Mouse (Mus musculus) adrenal gland, postnatal 14 days (tissue): ENCODE data around the gene Myzap. TPM values are rescaled to one million over a fixed set of nuclear protein-coding genes. Genes with fewer than 3 reads are reported as not detected.

Experiments used
- DNase-seq: peaks from one replicate; pipeline ENCODE4 v3.0.0; 2021; ENCODE audit warnings: mixed read lengths
- total RNA-seq: library from RNA; stranded (reverse); gene quantifications from 2 replicates; pipeline ENCODE4 v1.2.3, GENCODE M21; 2021

Gene Myzap
- total RNA-seq, 1 experiment from 2014 or later = 9.4 TPM

DNA sequence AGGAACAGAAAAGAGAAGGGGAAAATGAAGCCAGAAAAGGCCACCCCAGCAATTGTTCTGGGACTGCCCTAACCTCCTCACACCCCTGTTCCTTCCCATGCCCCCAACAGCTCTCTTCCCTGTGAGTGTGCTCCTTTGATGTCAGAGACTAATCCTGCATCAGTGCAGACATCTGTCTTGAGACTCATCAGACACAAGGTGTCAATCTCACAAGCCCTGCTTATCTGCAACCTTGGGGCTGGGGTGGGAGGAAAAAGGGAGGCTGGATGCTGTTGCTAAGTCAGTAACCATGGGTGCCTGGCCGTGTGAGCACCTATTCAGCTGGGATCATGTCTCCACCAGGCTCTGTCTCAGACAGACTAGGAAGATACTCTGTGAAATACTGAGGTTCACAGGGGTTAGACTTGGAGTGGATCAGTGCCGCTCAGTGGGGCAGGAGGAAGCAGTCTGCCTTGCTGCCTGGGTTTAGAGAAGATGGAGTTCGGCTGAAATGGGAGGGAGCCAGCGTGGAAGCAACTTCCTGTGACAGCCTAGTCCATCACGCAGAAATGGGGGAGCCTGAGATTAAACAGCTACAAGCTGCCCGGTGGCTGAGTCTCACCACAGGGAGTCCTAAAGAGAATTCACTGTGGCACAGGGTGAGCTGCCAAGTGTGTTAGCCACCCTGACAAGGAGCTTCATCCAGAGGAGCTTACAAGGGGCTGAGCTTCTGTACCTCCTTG, 12.9 kb upstream of the Myzap start:
- DNase-seq = no peak

- DNase-seq = no peak
Measured at GRCm38 (mm10) chr9:71599861-71600260, 7.7 kb upstream of the Myzap start.

GRCm38 (mm10) chr9:71596888-71597287, 4.7 kb upstream of the Myzap start:
- DNase-seq = no peak

- no peak for DNase-seq
Measured at GRCm38 (mm10) chr9:71592577-71593285, 571 bp upstream of the Myzap start.

DNA sequence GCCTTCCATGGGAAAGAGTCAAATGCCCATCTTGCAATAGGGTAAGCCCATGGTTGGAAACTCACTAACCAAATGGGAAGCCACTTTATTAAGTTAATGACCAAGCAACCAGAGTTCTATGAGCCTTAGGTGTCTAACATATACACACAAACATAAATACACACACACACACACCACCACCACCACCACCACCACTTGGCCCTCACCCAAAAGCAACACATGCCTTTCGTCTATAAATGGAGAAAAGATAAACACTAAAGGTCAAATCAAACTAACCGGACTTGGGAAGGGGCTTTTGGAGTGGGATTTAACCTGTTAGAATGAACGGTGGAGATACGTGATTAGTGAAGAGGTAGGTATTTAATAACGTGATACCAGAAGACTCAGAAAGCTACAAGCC, 1.1 kb downstream of the Myzap start:
- no peak for DNase-seq

GRCm38 (mm10) chr9:71589771-71590170, 2.4 kb downstream of the Myzap start:
- no peak for DNase-seq

DNA sequence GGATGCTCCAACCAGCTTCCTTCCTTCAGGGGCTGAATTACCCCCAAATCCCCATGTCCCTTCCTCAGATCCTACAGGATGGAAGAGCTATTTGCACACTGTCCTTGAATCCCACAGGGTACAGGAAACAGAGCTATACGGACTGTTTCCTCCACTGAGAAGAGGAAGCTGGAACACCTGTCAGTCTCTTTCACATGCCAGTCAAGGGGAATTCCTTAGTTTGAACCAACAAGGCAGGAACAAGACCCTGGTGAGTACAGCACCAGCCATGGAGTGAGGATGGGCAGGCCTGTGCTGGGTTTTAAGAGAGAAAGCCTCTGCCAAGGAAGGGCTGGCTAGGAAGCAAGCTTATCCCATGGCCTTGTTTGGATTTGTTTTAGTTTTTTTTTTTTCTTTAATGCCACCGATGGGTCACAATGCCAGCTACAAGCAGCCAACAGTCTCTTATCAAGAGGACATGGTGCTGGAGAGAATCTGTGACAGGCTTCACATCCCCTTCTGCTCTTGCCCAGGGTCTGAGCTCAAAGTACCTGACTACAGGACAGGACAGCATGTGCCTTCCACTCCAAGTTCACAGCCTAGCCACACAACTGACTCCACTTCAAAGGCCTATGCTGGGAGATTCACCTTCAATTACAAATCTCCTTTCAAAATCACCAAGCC, 3.1 kb downstream of the Myzap start:
- DNase-seq = no peak

DNA sequence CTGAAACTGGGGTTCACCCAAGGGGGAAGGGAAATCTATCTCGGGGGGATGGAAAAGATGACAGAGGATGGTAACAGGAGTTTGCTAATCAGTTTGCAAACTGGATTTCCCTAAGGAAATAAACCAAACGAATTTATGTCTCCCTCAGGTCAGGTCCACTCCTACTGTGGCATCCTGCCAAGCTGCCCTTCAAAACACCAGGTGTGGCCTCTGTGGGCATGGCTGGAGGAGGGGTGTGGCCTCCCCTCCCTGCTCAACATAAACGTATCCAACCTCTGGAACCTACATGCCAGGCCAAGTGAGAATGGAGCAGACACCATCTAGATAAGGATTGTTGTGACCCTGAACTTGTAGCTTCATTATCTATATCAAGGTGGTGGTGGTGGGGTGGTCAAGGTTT, 5.8 kb downstream of the Myzap start:
- DNase-seq = no peak

DNA sequence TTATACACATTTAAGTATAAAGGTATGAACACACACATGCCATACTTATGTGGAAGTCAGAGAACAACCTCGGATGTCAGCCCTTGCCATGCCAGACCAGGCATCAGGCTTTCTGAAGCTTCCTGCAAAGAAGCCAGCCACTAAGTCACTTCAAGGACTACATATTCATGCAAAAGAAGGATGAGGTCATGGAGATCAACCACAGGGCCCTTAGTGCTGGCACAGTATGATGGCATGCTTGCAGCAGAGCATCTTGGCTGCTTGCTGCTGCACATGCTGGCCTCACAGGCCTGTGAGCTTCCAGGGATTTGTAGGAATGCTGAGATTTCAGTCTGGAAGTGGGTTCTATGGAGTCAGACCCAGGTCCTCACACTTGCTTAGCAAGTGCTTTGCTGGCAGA, 9.4 kb downstream of the Myzap start:
- peak; percentile 35 for DNase-seq

DNA sequence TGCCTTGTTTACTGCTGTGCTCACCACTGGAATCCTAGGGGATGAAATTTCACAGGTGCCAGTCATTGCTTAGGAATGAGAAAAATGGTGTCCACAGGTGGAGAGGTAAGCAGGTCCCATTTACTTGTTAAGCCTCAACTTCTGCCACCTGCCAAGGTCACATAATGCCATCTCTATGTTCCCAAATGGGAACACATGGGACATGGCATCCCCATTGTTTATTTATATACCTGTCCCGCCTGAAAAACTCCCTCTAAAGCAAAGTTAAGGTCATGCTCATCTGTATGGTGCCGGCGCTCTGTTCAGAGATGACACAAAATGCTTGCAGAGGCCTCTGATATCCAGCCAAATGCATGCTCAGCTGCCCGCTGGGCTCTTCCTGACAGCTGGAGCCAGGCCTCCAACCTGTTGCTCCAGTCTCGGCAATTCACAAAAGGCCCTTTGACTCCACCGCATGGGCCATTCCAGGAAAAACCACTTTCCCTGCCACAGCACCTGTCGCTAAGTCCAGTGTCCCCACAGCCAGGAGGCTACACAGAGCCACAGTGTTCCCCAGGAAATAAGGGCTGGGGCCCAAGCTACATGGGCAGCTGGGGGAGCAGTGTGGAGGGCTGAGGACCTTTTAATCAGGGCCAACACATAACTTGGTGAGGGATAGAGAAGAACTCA, 13.1 kb downstream of the Myzap start:
- DNase-seq = no peak

DNA sequence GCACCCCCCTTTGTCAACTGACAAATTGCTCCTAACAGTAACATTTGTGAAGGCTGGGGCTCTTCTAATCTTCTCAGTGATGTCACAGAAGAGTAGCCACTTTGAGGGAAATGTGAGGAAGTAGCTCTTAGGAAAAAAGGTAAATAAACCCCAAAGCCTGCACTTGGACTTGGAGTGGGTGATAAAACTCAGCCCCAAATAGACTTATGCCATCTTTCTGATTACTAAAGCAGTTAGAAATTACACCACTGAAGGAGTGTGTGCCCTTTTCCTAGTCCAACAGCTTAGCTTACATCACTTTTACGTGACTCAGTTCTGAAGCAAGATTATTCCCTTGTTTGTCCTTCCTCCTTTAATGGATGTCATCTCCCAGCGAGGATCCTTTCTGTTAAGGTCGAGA, 17.7 kb downstream of the Myzap start:
- DNase-seq = no peak

GRCm38 (mm10) chr9:71573771-71574340, 18.3 kb downstream of the Myzap start:
- DNase-seq = peak; percentile 65

- no peak for DNase-seq
Measured at GRCm38 (mm10) chr9:71571150-71571633, 21.0 kb downstream of the Myzap start.

GRCm38 (mm10) chr9:71570170-71570569, 22.0 kb downstream of the Myzap start:
- no peak for DNase-seq

GRCm38 (mm10) chr9:71568323-71568942, 23.7 kb downstream of the Myzap start:
- DNase-seq = no peak

DNA sequence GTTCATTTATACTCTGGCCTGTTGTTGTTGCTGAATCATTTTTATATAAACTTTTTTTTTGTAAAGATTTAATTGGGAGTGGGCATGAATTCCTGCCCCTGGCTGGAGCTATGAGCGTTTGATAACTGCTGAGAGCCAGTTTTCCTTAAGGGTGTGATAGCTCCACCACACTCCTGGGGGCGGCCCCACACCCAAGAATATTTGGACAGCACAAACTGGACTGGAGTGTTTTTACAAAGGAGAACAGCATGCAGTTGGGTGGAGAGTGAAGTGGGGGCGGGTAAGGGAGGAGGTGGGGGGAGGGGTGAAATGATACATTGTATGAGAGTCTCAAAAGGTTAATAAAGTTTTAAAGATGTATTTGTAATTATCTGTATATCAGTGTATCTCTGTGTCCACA, 24.8 kb downstream of the Myzap start:
- DNase-seq = no peak

- DNase-seq = peak; percentile 16
Measured at GRCm38 (mm10) chr9:71566763-71567162, 25.4 kb downstream of the Myzap start.

GRCm38 (mm10) chr9:71557737-71558136, 34.4 kb downstream of the Myzap start:
- DNase-seq = peak; percentile 53

GRCm38 (mm10) chr9:71554001-71554400, 38.2 kb downstream of the Myzap start:
- DNase-seq = no peak

- peak; percentile 62 for DNase-seq
Measured at GRCm38 (mm10) chr9:71550176-71550575, 42.0 kb downstream of the Myzap start.

GRCm38 (mm10) chr9:71547704-71548275, 44.4 kb downstream of the Myzap start:
- DNase-seq = no peak
